Mouse (Mus musculus) CH12F3 (cell line): ENCODE data around the gene Pdzrn3.

Source experiments
- in situ Hi-C: fragments of 300-500 bp; cut with MboI; formaldehyde crosslinking; loops from 2 replicates; pipeline ENCODE4 v1.14.3; 2020; ENCODE audit warnings: low sequenced_read_pairs

The Pdzrn3 gene

DNA sequence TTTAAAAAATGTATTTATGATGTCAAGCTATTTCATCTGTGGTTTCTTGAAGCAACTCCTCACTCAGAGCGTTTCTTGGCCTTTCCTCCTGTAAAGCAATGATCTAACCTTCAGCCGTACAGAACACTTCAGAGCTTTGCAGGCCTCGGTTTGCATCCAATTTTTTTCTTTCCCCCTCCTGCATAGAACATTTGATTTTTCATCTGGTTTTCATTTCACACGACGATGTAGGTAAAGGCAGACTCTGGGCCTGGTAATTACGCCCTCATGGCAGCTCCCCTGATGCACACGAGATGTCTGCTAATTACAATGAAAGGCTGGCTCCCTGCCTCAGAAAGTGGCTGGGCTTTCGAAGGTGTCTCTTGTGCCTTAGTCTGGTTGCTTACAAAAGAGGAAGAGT lies 81.4 kb downstream of the Pdzrn3 start:
- in situ Hi-C loops: no loop called here

DNA sequence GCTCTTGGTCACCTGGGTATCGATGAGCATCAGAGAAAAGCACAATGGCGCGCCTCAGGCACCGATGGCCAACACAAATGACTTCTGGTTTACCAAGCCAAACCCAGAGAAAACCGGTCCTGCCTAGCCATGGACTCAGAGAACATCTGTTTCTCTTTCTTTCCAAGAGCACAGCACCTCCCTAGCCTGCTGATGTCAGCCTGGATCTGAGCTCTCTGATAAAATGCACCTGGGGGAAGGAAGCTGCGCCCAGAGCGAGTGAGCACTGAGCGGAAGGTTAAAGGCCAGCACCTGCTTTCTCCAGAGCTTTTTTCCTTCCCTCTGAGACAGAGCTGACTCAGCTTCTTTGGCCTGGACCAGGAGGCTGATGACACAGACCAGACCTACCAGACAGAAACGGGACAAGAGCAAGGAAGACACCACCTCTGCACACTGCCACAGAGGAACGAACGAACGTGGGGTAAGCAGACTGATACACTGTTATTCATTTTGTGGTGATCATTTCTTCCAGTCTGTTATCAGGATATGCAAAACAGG lies 84.6 kb downstream of the Pdzrn3 start:
- in situ Hi-C loops: no loop called here

DNA sequence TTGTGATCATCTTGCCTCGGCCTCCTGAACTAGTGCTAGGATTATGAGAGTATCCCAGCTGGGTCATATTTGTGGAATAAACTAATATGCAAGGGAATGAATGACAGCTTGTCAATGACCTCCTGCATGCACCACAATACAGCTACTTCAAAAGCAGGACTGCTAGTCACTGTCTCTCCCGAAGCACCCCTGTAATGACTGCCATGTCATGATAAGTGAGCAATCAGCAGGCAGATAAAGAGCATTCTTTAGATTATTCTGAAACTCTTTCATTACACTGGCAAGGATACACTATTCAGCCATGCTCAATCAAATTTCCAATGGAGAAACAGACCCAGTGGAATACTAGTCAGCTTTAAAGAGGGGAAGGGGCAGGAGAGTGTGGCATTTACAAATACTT lies 85.8 kb downstream of the Pdzrn3 start:
- in situ Hi-C loops: no loop called here

DNA sequence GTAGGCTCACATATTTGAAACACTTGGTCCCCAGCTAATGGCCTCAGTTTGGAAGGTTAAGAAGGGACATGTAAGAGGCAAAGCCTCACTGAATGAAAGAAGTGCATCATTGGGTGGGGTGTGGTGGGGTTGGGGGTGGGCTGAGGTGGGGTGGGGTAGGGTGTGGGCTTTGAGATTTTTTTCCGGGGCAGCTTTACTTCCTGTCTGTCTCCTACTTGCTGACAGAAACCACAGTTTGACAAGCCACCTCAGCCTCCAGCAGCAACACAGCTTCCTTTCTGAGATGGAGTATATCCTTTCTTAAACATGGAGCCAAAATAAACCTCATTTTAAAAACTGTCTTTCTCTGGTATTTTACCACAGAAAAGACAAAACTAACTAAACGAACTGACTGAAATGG lies 87.5 kb downstream of the Pdzrn3 start:
- in situ Hi-C loops: no loop called here

DNA sequence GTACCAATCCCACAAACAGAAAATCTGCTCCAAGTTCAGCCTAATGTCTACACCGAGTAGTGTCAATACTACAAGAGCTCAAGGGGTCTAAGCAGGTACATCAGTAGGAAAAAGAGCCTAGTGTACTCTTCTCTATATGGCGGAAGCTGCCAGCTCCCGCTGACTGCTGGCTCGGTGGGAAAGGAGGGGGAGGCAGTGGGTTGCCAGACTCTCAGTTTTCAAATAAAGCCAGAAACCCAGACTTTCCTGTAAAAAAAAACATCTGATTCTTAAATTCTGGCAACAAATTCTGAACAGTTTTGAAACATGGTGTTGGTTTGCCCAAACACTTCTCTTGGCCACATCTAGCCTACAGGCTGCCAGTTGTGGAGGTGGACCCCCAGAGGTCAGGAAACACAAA lies 88.3 kb downstream of the Pdzrn3 start:
- in situ Hi-C loops: no loop called here

DNA sequence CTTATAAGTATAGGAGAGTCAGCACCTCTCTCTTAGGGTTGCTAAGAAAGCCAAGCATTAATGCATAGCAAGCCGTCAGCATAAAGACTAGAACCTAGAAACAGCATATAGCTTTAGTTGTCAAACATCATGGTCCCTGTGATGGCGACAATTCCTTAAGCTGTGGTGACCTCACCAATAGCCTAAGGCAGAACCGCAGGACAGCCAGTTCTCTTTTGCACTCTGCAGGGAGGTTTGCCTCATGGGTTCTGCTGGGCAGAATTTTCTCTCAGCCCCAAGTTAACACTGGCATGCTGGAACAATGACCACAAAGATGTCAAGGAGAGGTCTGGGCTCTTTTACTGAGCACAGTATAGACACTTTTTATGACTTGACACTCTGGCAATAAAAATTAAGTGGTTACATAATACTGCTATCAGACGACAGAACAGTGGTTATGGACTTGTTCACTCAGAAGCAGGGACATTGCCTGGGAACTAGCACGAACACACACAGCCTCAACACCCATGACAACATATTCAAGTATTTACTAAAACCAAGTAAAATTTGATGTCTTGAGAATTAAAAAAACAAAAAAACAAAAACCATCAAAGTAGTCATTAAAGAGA lies 90.0 kb downstream of the Pdzrn3 start:
- in situ Hi-C loops: no loop called here

DNA sequence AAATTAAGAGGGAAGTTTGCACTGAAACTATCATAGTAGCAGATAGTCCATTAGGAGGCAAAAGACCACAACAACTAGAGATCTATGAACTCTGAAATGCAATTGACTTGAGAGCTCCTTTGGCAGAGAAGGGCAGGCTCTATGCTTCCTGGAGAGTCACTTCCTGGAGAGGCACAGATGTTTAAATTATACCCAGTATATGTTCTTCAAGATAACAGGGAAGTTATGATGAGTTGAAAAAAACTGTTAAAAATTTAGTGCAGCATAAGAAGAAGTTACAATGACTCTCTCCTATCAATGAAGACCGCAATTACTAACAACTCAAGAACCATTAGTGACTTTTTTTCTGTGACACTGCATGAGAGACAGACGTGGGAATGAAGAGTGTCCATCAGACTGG lies 90.6 kb downstream of the Pdzrn3 start:
- in situ Hi-C loops: no loop called here

DNA sequence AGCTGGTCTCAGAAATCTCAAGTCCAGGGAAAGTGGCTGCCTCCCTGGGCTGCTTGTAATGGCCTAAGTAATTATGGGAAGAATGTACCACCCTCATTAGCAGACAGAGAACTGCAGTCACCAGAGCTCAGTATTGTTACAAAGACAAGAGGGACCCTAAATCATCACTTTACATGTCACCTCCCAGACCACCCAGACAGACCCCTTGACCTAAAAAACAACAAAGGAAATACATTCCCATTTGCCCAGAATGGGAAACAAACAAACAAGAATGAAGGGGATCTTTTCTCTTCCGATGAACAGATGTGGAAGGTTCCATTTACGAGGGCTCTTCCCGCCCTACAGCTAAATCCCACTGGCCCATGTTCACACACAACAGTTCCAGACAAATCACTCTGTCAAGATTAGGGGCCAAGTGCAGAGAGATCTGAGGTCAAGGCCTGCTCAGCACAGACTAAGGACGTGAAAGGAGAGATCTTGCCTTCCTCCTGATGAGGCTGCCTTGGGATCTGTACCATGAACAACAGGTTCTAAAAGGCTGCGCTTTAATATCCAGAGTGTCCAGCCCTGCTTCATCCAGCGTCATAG lies 93.2 kb downstream of the Pdzrn3 start:
- in situ Hi-C loops: no loop called here

DNA sequence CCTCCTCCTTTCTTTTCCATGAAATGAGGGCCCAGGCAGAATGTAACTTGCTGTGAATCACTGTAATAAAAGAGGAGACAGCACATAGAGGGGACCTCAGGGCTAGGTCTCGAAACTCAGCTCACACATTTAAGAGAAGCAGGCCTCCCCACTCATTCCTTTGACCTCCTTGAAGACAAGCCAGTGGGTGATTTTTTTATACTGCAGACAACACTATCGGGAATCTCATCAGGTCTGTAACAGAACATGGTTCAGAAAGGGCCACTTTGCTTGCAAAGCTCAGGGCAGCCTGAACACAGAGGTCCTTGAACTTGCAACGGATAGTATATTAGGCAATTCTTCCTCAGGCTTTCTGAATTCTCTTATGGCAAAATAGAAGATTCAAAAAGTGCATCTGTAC lies 93.8 kb downstream of the Pdzrn3 start:
- in situ Hi-C loops: no loop called here

DNA sequence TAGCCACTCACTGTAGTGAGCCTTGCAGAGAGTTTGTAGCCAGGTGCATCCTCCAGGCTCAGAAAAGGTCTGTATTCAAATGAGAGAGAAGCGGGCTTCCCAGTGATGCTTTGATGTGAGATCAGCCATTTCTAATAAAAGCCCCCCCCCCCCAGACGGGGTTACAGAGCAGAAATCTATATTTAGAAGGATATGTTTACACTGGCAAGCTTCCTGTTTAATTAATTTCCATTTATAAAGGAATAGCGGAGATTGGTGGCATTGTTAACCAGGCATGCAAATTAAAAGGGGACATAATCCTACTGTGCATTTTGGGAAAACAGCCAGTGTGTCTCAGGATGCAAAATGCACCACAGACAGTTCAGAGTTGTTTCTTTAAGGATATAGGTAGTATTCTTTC lies 96.1 kb downstream of the Pdzrn3 start:
- in situ Hi-C loops: no loop called here

DNA sequence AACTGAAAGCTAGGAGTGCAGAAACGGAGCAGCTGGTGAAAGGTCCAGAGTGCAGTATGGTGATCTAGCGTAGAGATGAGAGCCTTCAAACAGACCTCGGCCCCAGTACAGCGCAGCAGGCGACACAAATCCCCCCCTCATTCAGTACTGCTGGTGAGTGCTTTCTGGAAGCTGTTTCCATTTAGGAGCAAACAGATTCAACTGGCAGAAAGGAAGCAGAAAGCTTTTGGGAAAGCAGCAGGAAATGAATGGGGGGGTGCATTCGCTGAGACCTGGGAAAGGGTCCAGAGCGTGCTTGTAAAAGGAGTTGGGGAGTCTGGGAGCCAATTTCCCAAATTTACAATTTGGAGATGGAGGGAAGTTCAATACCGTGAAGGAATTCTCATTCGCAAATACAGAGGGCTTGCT lies 96.9 kb downstream of the Pdzrn3 start:
- in situ Hi-C loops: no loop called here

DNA sequence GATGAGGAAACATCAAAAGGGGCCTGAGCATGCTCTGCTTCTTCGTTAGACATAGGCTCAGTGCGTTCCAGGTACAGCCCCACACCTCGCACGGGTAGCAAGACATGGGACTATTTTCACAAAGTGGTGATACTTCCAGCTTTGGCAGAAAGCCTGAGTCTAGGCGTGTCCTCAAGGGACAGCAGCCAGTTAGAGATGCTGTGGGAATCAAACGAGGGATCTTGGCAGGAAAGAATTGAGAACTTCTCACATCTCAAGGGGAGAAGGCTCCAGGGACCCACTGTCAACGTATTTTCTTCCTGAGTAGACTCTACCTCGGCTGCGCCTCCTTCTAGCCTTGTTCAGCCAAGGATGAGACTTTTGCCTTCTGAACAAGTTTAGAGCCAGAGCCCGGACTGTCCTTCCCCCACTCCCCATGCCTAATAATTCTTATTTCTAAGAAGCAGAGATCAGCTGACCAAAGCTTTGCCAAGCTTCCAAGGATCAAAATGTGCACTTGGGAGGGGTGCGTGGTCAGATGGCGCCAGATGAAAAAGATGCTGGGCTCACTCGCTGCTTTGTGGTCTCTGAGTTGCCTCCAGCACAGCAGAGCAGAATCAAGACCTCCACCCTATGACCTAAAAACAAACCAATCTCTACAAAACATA lies 99.3 kb downstream of the Pdzrn3 start:
- in situ Hi-C loops: no loop called here

DNA sequence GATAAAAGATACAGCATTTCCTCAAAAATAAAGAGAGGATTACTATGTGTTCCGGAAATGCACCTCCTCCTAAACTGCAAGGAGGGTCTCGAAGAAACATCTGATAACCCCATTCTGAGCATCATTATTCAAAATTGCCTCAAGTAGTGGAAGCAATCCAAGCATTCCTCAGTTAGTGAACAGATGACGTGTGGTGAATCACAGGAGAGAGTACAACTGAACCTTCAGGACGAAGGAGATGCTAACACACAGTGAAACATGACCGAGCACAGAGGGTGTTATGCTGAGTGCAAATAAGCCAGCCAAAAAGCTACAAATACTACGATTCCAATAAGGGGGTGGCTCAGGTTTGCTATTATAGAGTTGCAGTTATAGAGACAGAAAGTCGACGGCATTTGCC lies 101.4 kb downstream of the Pdzrn3 start:
- in situ Hi-C loops: no loop called here

DNA sequence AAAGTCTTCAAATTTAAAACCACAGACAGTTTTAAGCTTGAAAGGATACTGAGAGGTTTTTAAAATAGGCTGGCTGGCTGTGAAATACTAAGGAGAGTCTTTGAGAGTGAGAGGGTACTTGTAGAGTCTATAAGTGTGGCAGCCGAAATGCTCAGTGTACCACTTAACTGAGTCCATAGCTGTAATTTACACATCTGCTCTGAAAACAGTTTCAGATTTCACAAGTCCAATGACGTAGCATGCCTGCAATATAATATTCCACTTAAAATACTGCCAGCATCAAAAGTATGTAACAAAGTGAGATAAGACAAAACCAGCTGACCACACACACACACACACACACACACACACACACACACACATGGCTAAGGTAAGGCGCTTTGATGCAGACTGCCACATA lies 101.9 kb downstream of the Pdzrn3 start:
- in situ Hi-C loops: no loop called here

DNA sequence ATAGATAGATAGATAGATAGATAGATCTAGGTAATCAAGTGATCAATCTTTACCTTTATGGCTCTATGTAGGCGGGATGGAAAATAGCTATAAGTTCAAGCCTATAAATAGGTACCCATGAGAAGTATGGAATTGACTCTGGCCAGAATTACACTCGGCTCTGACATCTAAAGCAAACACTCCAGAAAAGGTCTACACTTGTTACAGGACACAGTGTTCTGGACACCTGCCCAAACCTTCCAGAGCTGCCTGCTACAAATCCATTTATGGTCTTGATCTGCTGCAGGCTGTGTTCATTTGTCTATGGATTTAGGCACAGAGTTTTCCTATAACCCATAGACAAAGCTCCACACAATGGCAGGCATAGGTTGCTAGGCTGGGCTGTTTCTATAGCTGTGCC lies 102.9 kb downstream of the Pdzrn3 start:
- in situ Hi-C loops: no loop called here

DNA sequence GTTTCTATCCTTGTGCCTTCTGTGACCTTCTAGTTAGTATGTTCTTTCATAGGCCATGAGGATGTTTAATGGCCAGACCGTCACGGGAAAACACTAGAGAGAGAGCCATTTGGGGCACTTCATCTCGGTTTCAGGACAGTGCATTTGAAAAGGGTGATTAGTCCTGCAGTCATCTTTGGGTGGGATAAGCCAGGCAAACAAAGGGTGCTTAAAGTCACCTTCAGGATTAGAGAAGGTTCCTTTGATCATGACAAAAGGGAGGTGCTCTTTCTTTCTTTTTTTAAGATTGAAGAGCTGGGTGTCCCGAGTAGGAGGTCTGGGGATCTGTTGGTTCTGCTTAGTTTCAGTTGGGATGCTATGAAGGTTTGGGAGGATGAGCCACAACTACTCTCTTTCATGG lies 105.4 kb downstream of the Pdzrn3 start:
- in situ Hi-C loops: no loop called here

DNA sequence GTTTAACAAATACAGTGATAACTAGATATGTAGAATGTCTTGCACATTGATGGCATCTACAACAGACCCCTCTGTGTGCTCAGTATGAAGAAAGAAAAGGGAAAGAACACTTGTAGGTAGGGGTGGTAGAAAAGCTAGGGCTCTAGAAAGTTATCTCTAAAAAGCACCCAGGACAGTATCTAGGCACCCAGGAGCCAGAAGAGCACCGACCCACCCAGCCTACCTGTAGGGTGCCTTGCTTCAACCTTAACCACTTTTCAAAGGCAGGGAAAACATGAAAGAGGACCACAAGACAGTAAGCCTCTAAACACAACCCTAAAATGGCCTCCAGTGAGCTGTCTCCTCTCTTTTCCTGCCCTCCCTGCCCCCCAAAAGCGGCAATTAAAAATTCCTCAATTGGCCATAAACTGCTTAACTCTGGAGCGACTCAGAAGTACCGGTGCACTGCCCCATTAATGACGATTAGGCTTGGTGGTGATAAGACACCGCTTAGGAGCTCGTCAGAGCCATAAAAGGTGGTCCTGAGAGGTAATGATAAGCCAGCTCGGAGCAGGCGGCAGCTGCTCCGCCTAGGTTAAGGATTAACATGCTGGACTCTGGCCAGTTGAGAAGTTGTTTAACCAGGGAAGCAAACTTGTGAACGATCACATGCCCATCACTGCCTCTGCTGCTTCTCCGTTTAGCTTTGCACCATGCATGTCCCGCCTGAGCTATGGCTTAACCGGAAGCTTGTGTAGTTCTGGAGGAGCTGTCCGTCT lies 106.1 kb downstream of the Pdzrn3 start:
- in situ Hi-C loops: no loop called here

DNA sequence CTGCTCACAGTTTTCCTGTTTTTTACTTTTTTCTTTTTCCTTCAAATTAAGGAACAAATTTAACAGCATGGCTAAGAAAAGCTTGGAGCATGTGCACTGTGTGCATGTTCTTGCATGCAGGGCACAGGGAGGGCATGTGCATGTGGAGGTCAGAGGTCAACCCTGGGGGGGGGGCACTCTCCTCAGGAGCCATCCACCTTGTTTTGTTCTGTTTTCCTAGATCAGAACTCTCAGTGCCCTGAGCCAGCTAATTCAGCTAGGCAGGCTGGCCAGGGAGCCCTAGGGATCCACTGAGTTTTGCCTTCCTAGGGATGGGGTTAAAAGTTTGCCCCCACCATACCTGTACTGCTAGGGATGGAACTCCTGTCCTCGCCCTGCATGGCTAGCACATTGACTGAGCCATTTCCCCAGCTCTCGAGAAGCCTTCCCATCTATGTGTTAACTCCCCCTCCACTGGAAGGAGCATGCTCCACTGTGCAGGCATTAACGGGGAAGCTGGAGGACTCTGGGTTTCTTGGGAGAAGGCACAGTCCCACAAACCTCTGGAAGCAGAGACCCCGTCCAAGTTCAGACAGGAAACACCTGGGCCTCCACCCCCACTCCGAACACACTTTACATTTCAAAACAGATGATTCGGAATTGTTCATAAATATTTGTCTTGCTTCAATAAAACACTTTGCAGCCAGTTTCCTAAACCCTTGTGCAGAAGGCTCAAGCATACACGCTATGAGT lies 107.4 kb downstream of the Pdzrn3 start:
- in situ Hi-C loops: no loop called here

DNA sequence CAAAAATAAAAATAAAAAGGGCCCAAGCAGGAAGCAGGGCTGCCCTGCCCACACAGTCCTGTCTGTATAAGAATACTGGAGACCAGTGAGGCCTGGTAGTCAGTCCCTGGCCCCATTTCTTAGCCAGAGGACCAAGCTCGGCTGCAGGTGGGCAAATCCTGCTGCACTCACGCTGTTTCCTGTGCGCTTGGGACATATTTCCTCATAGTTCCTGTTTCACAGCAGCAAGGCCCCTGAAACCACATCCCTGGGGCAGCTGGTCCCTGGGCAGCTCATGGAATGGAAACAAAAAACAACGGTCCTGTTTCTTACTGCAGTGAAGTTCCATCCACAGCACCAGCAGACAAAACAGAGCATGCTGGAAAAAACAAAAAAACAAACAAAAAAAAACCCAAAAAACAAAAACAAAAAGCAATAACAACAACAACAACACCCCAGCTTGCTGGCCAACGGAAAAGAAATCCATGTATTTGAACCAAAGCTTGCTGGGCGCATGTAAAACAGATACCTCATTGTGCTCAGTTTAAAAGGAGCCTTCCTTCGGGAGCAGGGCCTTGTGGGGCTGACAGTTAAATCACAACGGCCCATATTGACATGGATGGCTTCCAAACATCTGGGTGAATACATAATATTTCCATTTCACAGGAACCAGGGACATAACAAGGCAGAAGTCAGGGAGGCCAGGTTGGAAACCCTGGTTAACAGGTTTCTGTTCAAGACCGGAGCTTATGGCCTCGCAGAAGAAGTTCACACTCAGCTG lies 108.2 kb downstream of the Pdzrn3 start:
- in situ Hi-C loops: no loop called here

DNA sequence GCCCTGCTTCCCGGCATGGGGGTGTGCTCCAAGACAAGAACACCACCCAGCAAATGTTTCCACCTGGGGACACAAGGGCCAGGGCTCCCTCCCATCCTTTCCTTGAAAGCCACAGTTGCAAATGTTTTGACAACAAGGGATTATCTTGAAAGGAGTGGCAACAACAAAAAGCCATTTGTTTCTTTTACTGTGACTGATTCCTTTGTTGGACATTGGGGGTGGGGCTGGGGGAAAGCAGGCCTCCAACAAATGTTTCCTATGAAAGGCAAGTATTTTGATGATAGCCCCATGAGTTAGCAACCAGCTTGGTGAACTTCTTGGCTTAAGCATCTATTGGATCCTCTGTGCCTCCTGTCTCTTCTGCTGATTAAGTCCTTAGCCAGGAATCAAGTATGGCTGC lies 109.4 kb downstream of the Pdzrn3 start:
- in situ Hi-C loops: no loop called here
